Mouse (Mus musculus): ENCODE measurements at regions not wholly inside any gene's neighbourhood (a gene's known extent, or its start where the extent isn't known, plus 50 kb on each side); places are given as distances from the start of the nearest gene placed in this dataset.
A peak's percentile ranks its signal among the peaks of the same experiment; 100 is the strongest.

GRCm38 (mm10) chr9:63087195-63087594 is 61.6 kb downstream of the Skor1 start:
- DNase-seq, result no peak

- no peak for DNase-seq
Observed at GRCm38 (mm10) chr9:63086671-63087070, 62.1 kb downstream of the Skor1 start.

- no peak for DNase-seq
Observed at GRCm38 (mm10) chr9:63082830-63083229, 65.9 kb downstream of the Skor1 start.

GRCm38 (mm10) chr9:63082311-63082710 is 66.5 kb downstream of the Skor1 start:
- DNase-seq, result no peak

- no peak for DNase-seq
Observed at GRCm38 (mm10) chr9:63080406-63080805, 68.4 kb downstream of the Skor1 start.

- DNase-seq, result no peak
Observed at GRCm38 (mm10) chr9:63075252-63075651, 73.5 kb downstream of the Skor1 start.

- no peak for DNase-seq
Observed at GRCm38 (mm10) chr9:63074803-63075202, 74.0 kb downstream of the Skor1 start.

GRCm38 (mm10) chr9:63074023-63074750 is 74.6 kb downstream of the Skor1 start:
- no peak for DNase-seq

GRCm38 (mm10) chr9:63071032-63071431 is 77.7 kb downstream of the Skor1 start:
- DNase-seq, result no peak

GRCm38 (mm10) chr9:63069919-63070318 is 78.8 kb downstream of the Skor1 start:
- DNase-seq, result no peak

- DNase-seq, result no peak
Observed at GRCm38 (mm10) chr9:63067054-63067406, 79.3 kb upstream of the Pias1 start.

GRCm38 (mm10) chr9:63066384-63067053 is 78.8 kb upstream of the Pias1 start:
- DNase-seq, result no peak

GRCm38 (mm10) chr9:63063525-63063924 is 75.8 kb upstream of the Pias1 start:
- DNase-seq, result no peak

- DNase-seq, result no peak
Observed at GRCm38 (mm10) chr9:63060740-63061139, 73.0 kb upstream of the Pias1 start.

- DNase-seq, result peak; percentile 62
Observed at GRCm38 (mm10) chr9:63059234-63059842, 71.6 kb upstream of the Pias1 start.

- no peak for DNase-seq
Observed at GRCm38 (mm10) chr9:63058506-63059233, 70.9 kb upstream of the Pias1 start.

GRCm38 (mm10) chr9:63056695-63057349 is 69.1 kb upstream of the Pias1 start:
- no peak for DNase-seq

GRCm38 (mm10) chr9:63052181-63052580 is 64.5 kb upstream of the Pias1 start:
- DNase-seq, result no peak

GRCm38 (mm10) chr9:63051631-63052030 is 63.9 kb upstream of the Pias1 start:
- no peak for DNase-seq

- no peak for DNase-seq
Observed at GRCm38 (mm10) chr9:63049290-63049689, 61.6 kb upstream of the Pias1 start.

- DNase-seq, result no peak
Observed at GRCm38 (mm10) chr9:63046981-63047380, 59.3 kb upstream of the Pias1 start.

GRCm38 (mm10) chr9:63045531-63045930 is 57.8 kb upstream of the Pias1 start:
- DNase-seq, result no peak
